Mouse (Mus musculus): Measurements from ENCODE around the gene Lipc. TPM values are rescaled to one million over a fixed set of nuclear protein-coding genes. Genes with fewer than 3 reads are reported as not detected.

Lipc gene
- polyA plus RNA-seq (2012; rRNA removed) (0.28 and 0.38 TPM in 2 replicates), polyA plus RNA-seq (2014; fragmentation: Nextera tagmentation; extraction: Ambion mirVana) (0.44 TPM in 1 of 2 replicates, not detected in the other)

GRCm38 (mm10) chr9:70952126-70952525, at the start of gene Lipc:
Gene Lipc (minus strand): TSS chr9:70952226.
- H3K27ac ChIP-seq (replicated peaks; ENCODE audit: low read depth, low read length), result no peak within 1 kb of the TSS
- H3K36me3 ChIP-seq (ENCODE audit: control insufficient read depth, insufficient read depth, low read length), result no peaks in the 10 kb centered on the region
- H3K4me1 ChIP-seq (ENCODE audit: control insufficient read depth, insufficient read depth, low read length), result no peaks in the 10 kb centered on the region
- no peaks in the 10 kb centered on the region for H3K9me3 ChIP-seq (ENCODE audit: control insufficient read depth, low read length)
- 91% methylated on average over 4 of the region's 4 CpGs for WGBS
- TF ChIP-seq POLR2A (IDR thresholded peaks at IDR 0.05; ENCODE audit: borderline replicate concordance, extremely low read depth, insufficient read depth, insufficient read length), result no peak
- DNase-seq (ENCODE audit: low spot score) (no peak), ATAC-seq (ENCODE audit: low FRiP score, low read depth) (no peak)
- no peak within 1 kb of the TSS for H3K9ac ChIP-seq (ENCODE audit: low read depth, low read length, severe bottlenecking)
- no peaks in the 10 kb centered on the region for H3K27me3 ChIP-seq (ENCODE audit: control insufficient read depth, insufficient read depth, low read length)
- no peak within 1 kb of the TSS for H3K4me2 ChIP-seq (replicated peaks; ENCODE audit: low read depth, low read length, severe bottlenecking)
- H3K4me3 ChIP-seq (replicated peaks; ENCODE audit: low read length), result no peak within 1 kb of the TSS

GRCm38 (mm10) chr9:70999161-70999560, 47.1 kb upstream of the Lipc start:
- Histone ChIP-seq H3K4me2 (replicated peaks; ENCODE audit: low read depth, low read length, severe bottlenecking) (no peak overlapping the region), H3K9ac (ENCODE audit: low read depth, low read length, severe bottlenecking) (no peak overlapping the region), H3K4me1 (ENCODE audit: control insufficient read depth, insufficient read depth, low read length) (no peaks in the 10 kb centered on the region), H3K36me3 (ENCODE audit: control insufficient read depth, insufficient read depth, low read length) (no peaks in the 10 kb centered on the region), H3K9me3 (ENCODE audit: control insufficient read depth, low read length) (no peaks in the 10 kb centered on the region), H3K4me3 (replicated peaks; ENCODE audit: low read length) (no peak overlapping the region), H3K27ac (replicated peaks; ENCODE audit: low read depth, low read length) (no peak overlapping the region), H3K27me3 (ENCODE audit: control insufficient read depth, insufficient read depth, low read length) (no peaks in the 10 kb centered on the region)
- ATAC-seq (ENCODE audit: low FRiP score, low read depth) (no peak), DNase-seq (ENCODE audit: low spot score) (no peak)
- TF ChIP-seq POLR2A (IDR thresholded peaks at IDR 0.05; ENCODE audit: borderline replicate concordance, extremely low read depth, insufficient read depth, insufficient read length), result no peak
- WGBS, result 84% methylated on average over 4 of the region's 4 CpGs

GRCm38 (mm10) chr9:70998719-70999118, 46.7 kb upstream of the Lipc start:
- no peak overlapping the region for H3K27ac ChIP-seq (replicated peaks; ENCODE audit: low read depth, low read length)
- ATAC-seq (ENCODE audit: low FRiP score, low read depth) (no peak), DNase-seq (ENCODE audit: low spot score) (no peak)
- no peak overlapping the region for H3K9ac ChIP-seq (ENCODE audit: low read depth, low read length, severe bottlenecking)
- no peak overlapping the region for H3K4me3 ChIP-seq (replicated peaks; ENCODE audit: low read length)
- H3K4me2 ChIP-seq (replicated peaks; ENCODE audit: low read depth, low read length, severe bottlenecking), result no peak overlapping the region
- TF ChIP-seq POLR2A (IDR thresholded peaks at IDR 0.05; ENCODE audit: borderline replicate concordance, extremely low read depth, insufficient read depth, insufficient read length), result no peak
- no peaks in the 10 kb centered on the region for H3K36me3 ChIP-seq (ENCODE audit: control insufficient read depth, insufficient read depth, low read length)
- H3K4me1 ChIP-seq (ENCODE audit: control insufficient read depth, insufficient read depth, low read length), result no peaks in the 10 kb centered on the region
- 70% methylated on average over 6 of the region's 6 CpGs for WGBS
- no peaks in the 10 kb centered on the region for H3K9me3 ChIP-seq (ENCODE audit: control insufficient read depth, low read length)
- no peaks in the 10 kb centered on the region for H3K27me3 ChIP-seq (ENCODE audit: control insufficient read depth, insufficient read depth, low read length)

GRCm38 (mm10) chr9:70993326-70993725, 41.3 kb upstream of the Lipc start:
- Histone ChIP-seq H3K27ac (replicated peaks; ENCODE audit: low read depth, low read length) (no peak overlapping the region), H3K4me1 (ENCODE audit: control insufficient read depth, insufficient read depth, low read length) (no peaks in the 10 kb centered on the region), H3K9ac (ENCODE audit: low read depth, low read length, severe bottlenecking) (no peak overlapping the region), H3K9me3 (ENCODE audit: control insufficient read depth, low read length) (no peaks in the 10 kb centered on the region), H3K27me3 (ENCODE audit: control insufficient read depth, insufficient read depth, low read length) (no peaks in the 10 kb centered on the region), H3K4me3 (replicated peaks; ENCODE audit: low read length) (no peak overlapping the region), H3K4me2 (replicated peaks; ENCODE audit: low read depth, low read length, severe bottlenecking) (no peak overlapping the region), H3K36me3 (ENCODE audit: control insufficient read depth, insufficient read depth, low read length) (no peaks in the 10 kb centered on the region)
- ATAC-seq (ENCODE audit: low FRiP score, low read depth) (no peak), DNase-seq (ENCODE audit: low spot score) (peak; percentile 24)
- WGBS, result 55% methylated on average over 6 of the region's 6 CpGs
- TF ChIP-seq POLR2A (IDR thresholded peaks at IDR 0.05; ENCODE audit: borderline replicate concordance, extremely low read depth, insufficient read depth, insufficient read length), result no peak

- H3K4me1 ChIP-seq (ENCODE audit: control insufficient read depth, insufficient read depth, low read length), result no peaks in the 10 kb centered on the region
- TF ChIP-seq POLR2A (IDR thresholded peaks at IDR 0.05; ENCODE audit: borderline replicate concordance, extremely low read depth, insufficient read depth, insufficient read length), result no peak
- DNase-seq (ENCODE audit: low spot score) (no peak), ATAC-seq (ENCODE audit: low FRiP score, low read depth) (no peak)
- no peaks in the 10 kb centered on the region for H3K9me3 ChIP-seq (ENCODE audit: control insufficient read depth, low read length)
- no peak overlapping the region for H3K4me2 ChIP-seq (replicated peaks; ENCODE audit: low read depth, low read length, severe bottlenecking)
- no peaks in the 10 kb centered on the region for H3K36me3 ChIP-seq (ENCODE audit: control insufficient read depth, insufficient read depth, low read length)
- no peak overlapping the region for H3K4me3 ChIP-seq (replicated peaks; ENCODE audit: low read length)
- WGBS, result 74% methylated on average over 5 of the region's 5 CpGs
- no peaks in the 10 kb centered on the region for H3K27me3 ChIP-seq (ENCODE audit: control insufficient read depth, insufficient read depth, low read length)
- no peak overlapping the region for H3K27ac ChIP-seq (replicated peaks; ENCODE audit: low read depth, low read length)
- H3K9ac ChIP-seq (ENCODE audit: low read depth, low read length, severe bottlenecking), result no peak overlapping the region
These were observed 39.4 kb upstream of the Lipc start for GRCm38 (mm10) chr9:70991401-70991800.

- Histone ChIP-seq H3K36me3 (ENCODE audit: control insufficient read depth, insufficient read depth, low read length) (no peaks in the 10 kb centered on the region), H3K27ac (replicated peaks; ENCODE audit: low read depth, low read length) (no peak overlapping the region), H3K9me3 (ENCODE audit: control insufficient read depth, low read length) (no peaks in the 10 kb centered on the region), H3K27me3 (ENCODE audit: control insufficient read depth, insufficient read depth, low read length) (no peaks in the 10 kb centered on the region), H3K9ac (ENCODE audit: low read depth, low read length, severe bottlenecking) (no peak overlapping the region), H3K4me2 (replicated peaks; ENCODE audit: low read depth, low read length, severe bottlenecking) (no peak overlapping the region), H3K4me3 (replicated peaks; ENCODE audit: low read length) (no peak overlapping the region), H3K4me1 (ENCODE audit: control insufficient read depth, insufficient read depth, low read length) (peaks cover 6% of the 10 kb centered on the region)
- WGBS, result 45% methylated on average over 2 of the region's 2 CpGs
- DNase-seq (ENCODE audit: low spot score) (no peak), ATAC-seq (ENCODE audit: low FRiP score, low read depth) (no peak)
- TF ChIP-seq POLR2A (IDR thresholded peaks at IDR 0.05; ENCODE audit: borderline replicate concordance, extremely low read depth, insufficient read depth, insufficient read length), result no peak
These were observed 35.2 kb upstream of the Lipc start for GRCm38 (mm10) chr9:70987210-70987609.

All from limb, embryonic 14.5 days (tissue).